20 mouse cellular contexts compared by ENCODE assay signal in genomic region chr16:74375342-74375940, GRCm38 (mm10). TPM values are rescaled to one million over a fixed set of nuclear protein-coding genes. Genes with fewer than 3 reads are reported as not detected.
A peak's percentile ranks its signal among the peaks of the same experiment; 100 is the strongest.
DNase-seq lines count a peak whose midpoint lies in the region; ATAC-seq and TF ChIP-seq lines count a peak whose summit lies in the region.
"Had no signal": no experiment of that assay in that cellular context is flagged by ENCODE, and none has a peak within 500 bp of the region (broad histone marks: within the 10 kb centered on the region; RNA-seq: fewer than 3 reads in every experiment).

No protein-coding gene starts in this region.

- no peak overlapping the region for H3K4me3 ChIP-seq in hindbrain, embryonic 12.5 days
- H3K4me3 ChIP-seq in midbrain, postnatal 0 days (ENCODE audit: low read depth, low read length) = no peak overlapping the region
- H3K4me3 ChIP-seq: embryonic facial prominence, embryonic 13.5 days; kidney, embryonic 15.5 days had no signal

- no peak overlapping the region for H3K4me2 ChIP-seq in hindbrain, embryonic 12.5 days (replicated peaks)
- H3K4me2 ChIP-seq in midbrain, postnatal 0 days (ENCODE audit: low read depth, low read length, poor library complexity, severe bottlenecking) = no peak overlapping the region
- H3K4me2 ChIP-seq: embryonic facial prominence, embryonic 13.5 days; kidney, embryonic 15.5 days had no signal

- H3K9ac ChIP-seq in hindbrain, embryonic 12.5 days = no peak overlapping the region
- H3K9ac ChIP-seq in midbrain, postnatal 0 days (replicated peaks; ENCODE audit: low read length, poor library complexity, severe bottlenecking) = no peak overlapping the region
- H3K9ac ChIP-seq: embryonic facial prominence, embryonic 13.5 days; kidney, embryonic 15.5 days; liver, embryonic 14.5 days had no signal

- WGBS in hindbrain, embryonic 12.5 days = 54% methylated on average over 12 of the region's 12 CpGs
- 49% methylated on average over 12 of the region's 12 CpGs for WGBS in midbrain, postnatal 0 days

- no peak for TF ChIP-seq POLR2A in brain, embryonic 14.5 days (IDR thresholded peaks at IDR 0.05; ENCODE audit: borderline replicate concordance, extremely low read depth, insufficient read depth, insufficient read length, poor library complexity, severe bottlenecking)

- H3K27me3 ChIP-seq in hindbrain, embryonic 12.5 days = no peaks in the 10 kb centered on the region
- no peaks in the 10 kb centered on the region for H3K27me3 ChIP-seq in midbrain, postnatal 0 days (ENCODE audit: insufficient read depth, low read length)
- H3K27me3 ChIP-seq: embryonic facial prominence, embryonic 13.5 days; kidney, embryonic 15.5 days had no signal

- no peaks in the 10 kb centered on the region for H3K36me3 ChIP-seq in hindbrain, embryonic 12.5 days
- H3K36me3 ChIP-seq in midbrain, postnatal 0 days (ENCODE audit: insufficient read depth, low read length) = no peaks in the 10 kb centered on the region
- H3K36me3 ChIP-seq: embryonic facial prominence, embryonic 13.5 days; kidney, embryonic 15.5 days had no signal

- DNase-seq in Muller cell, postnatal 12 days (ENCODE audit: inconsistent ontology term) = peak; percentile 22
- peak; percentile 85 for DNase-seq in brain, embryonic 14.5 days (ENCODE audit: low read depth)
- DNase-seq in midbrain, postnatal 0 days (ENCODE audit: low spot score) = peak; percentile 24
- DNase-seq in urinary bladder, adult 18-20 months (ENCODE audit: low spot score in 2 of 2) = no peak
- no peak for DNase-seq in kidney, postnatal 10 days
- DNase-seq in lung, postnatal 25 days (ENCODE audit: low spot score) = no peak
- no peak for DNase-seq in thymus, postnatal 10 days (ENCODE audit: low spot score in 2 of 2)
- DNase-seq: adrenal gland, postnatal 14 days; cerebellum, adult 11-12 months; gastrocnemius, postnatal 25 days; layer of hippocampus, postnatal 36 days; right cerebral cortex, adult 18-20 months; thymus, postnatal 4 days had no signal

- TF ChIP-seq CTCF in brain, embryonic 14.5 days (IDR thresholded peaks at IDR 0.05; ENCODE audit: borderline replicate concordance, extremely low read depth, insufficient read depth, insufficient read length) = no peak
- TF ChIP-seq CTCF in midbrain, postnatal 0 days (IDR thresholded peaks at IDR 0.05) = no peak

- H3K4me1 ChIP-seq in hindbrain, embryonic 12.5 days = 0 out of 2 replicates have a peak, but pooled peaks cover 2% of the 10 kb centered on the region
- peaks cover 3% of the 10 kb centered on the region; the same call in 1 of the 2 replicates for H3K4me1 ChIP-seq in midbrain, postnatal 0 days (ENCODE audit: insufficient read depth, low read length)
- H3K4me1 ChIP-seq: embryonic facial prominence, embryonic 13.5 days; kidney, embryonic 15.5 days had no signal

- no peak overlapping the region for H3K27ac ChIP-seq in hindbrain, embryonic 12.5 days
- no peak overlapping the region for H3K27ac ChIP-seq in midbrain, postnatal 0 days (ENCODE audit: low read depth, low read length)
- H3K27ac ChIP-seq: embryonic facial prominence, embryonic 13.5 days; kidney, embryonic 15.5 days; liver, embryonic 14.5 days had no signal

- peak; percentile 82 for ATAC-seq in hindbrain, embryonic 12.5 days (ENCODE audit: low FRiP score)
- no peak for ATAC-seq in midbrain, postnatal 0 days (ENCODE audit: low FRiP score)
- ATAC-seq: intestine, postnatal 0 days had no signal

- H3K9me3 ChIP-seq in hindbrain, embryonic 12.5 days (replicated peaks) = no peaks in the 10 kb centered on the region
- H3K9me3 ChIP-seq in midbrain, postnatal 0 days (ENCODE audit: low read length) = no peaks in the 10 kb centered on the region
- H3K9me3 ChIP-seq: embryonic facial prominence, embryonic 13.5 days; kidney, embryonic 15.5 days had no signal

RNA-seq across cellular contexts. Expression of gene Robo2, which starts 36.2 kb away (rescaled TPM):
- 66.8 and 101 TPM in 2 replicates for polyA plus RNA-seq in brain, embryonic 14.5 days (2012; rRNA removed)
- polyA plus RNA-seq in hindbrain, embryonic 12.5 days (2016; fragmentation: Nextera tagmentation; extraction: Ambion mirVana) = 63.0 and 80.8 TPM in 2 replicates
- 134 and 171 TPM in 2 replicates for total RNA-seq in midbrain, postnatal 0 days (2014; rRNA removed)
- polyA plus RNA-seq in midbrain, postnatal 0 days (2015; fragmentation: Nextera tagmentation; extraction: Ambion mirVana) = 49.8 and 50.4 TPM in 2 replicates
- total RNA-seq: hematopoietic stem cell, adult 5-6 weeks; megakaryocyte progenitor cell, adult 5-6 weeks had no signal

Comparison
In these comparisons a context has a peak if more than half of its experiments do, and no peak if none do; other contexts are left out.
1. DNase-seq: peak in Muller cell, postnatal 12 days (single experiment), brain, embryonic 14.5 days (single experiment) and midbrain, postnatal 0 days (single experiment); none in urinary bladder, adult 18-20 months (0 of 2), kidney, postnatal 10 days (single experiment), lung, postnatal 25 days (single experiment) and thymus, postnatal 10 days (0 of 2).